Mouse (Mus musculus) heart, adult 2 months (tissue): ENCODE data around the gene Kansl1. TPM values are rescaled to one million over a fixed set of nuclear protein-coding genes. Genes with fewer than 3 reads are reported as not detected.

ENCODE experiments used
- DNase-seq, 2 experiments: peaks; one replicate each; pipeline ENCODE4 v3.0.0; 2021
- H3K27ac ChIP-seq: fragments of 200-600 bp; 2 replicates; pipeline ENCODE4 v1.8.1; 2022
- H3K27me3 ChIP-seq: fragments of 200-500 bp; 2 replicates; pipeline ENCODE4 v1.6.1; 2012; ENCODE audit warnings: mild to moderate bottlenecking, low read length, inconsistent platforms, mixed read lengths; ENCODE audit not compliant: control insufficient read depth, insufficient read depth
- H3K36me3 ChIP-seq: fragments of 200-500 bp; 2 replicates; pipeline ENCODE4 v1.6.1; 2012; ENCODE audit warnings: low read length, inconsistent platforms; ENCODE audit not compliant: control insufficient read depth, insufficient read depth
- H3K4me1 ChIP-seq: fragments of 200-500 bp; 2 replicates; pipeline ENCODE4 v1.6.1; 2011; ENCODE audit warnings: low read length; ENCODE audit not compliant: control insufficient read depth, insufficient read depth
- H3K4me3 ChIP-seq: fragments of 200-600 bp; 2 replicates; pipeline ENCODE4 v1.8.1; 2022
- H3K79me2 ChIP-seq: fragments of 200-500 bp; replicated peaks from 2 replicates; pipeline ENCODE4 v1.6.1; 2012; ENCODE audit warnings: mild to moderate bottlenecking, inconsistent platforms, low read length, moderate library complexity, mixed read lengths; ENCODE audit not compliant: control insufficient read depth, insufficient read depth
- H3K9ac ChIP-seq: fragments of 200-500 bp; 2 replicates; pipeline ENCODE4 v1.6.1; 2012; ENCODE audit warnings: low read depth, mild to moderate bottlenecking, control low read depth, inconsistent platforms, low read length, mixed read lengths
- CTCF ChIP-seq: fragments of 200-600 bp; IDR thresholded peaks from 2 replicates; pipeline ENCODE4 v1.8.1; 2022; ENCODE audit warnings: antibody characterized with exemption, mild to moderate bottlenecking, moderate library complexity
- EP300 ChIP-seq: fragments of 200-500 bp; IDR thresholded peaks from 2 replicates; pipeline ENCODE4 v1.6.1; 2011; ENCODE audit warnings: low read depth, low read length, control low read depth; ENCODE audit not compliant: insufficient read depth
- POLR2A ChIP-seq: fragments of 200-500 bp; IDR thresholded peaks from 2 replicates; pipeline ENCODE4 v1.6.1; 2011; ENCODE audit warnings: mild to moderate bottlenecking, low read depth, low read length, control low read depth; ENCODE audit not compliant: insufficient read depth
- WGBS: fragments of 180-500 bp; shearing (Covaris S2); methylation state at CpG from one replicate; pipeline ENCODE4 v1.1.7; 2018; 5-methylcytosine and 5-hydroxymethylcytosine counted together
- intact Hi-C: fragments of 180-260 bp; cut with DNase I; formaldehyde crosslinking; loops from one replicate; pipeline ENCODE4 v1.15.1; 2025
- polyA plus RNA-seq: library from polyadenylated mRNA; depleted of rRNA; stranded (reverse); fragments of >200 nt; gene quantifications from 2 replicates; pipeline ENCODE4 v1.2.3, GENCODE M21; 2012
- total RNA-seq, 2 experiments: library from RNA; stranded (reverse); gene quantifications; 2 replicates each; pipeline ENCODE4 v1.2.3; 2021

Gene Kansl1
- total and polyA plus RNA-seq, 3 experiments = 26.8 to 30.1 (median 27.1) TPM

GRCm38 (mm10) chr11:104295656-104296055, 173.0 kb downstream of the Kansl1 start:
- H3K36me3 ChIP-seq = no peaks in the 10 kb centered on the region
- H3K27me3 ChIP-seq = no peaks in the 10 kb centered on the region
- no peak overlapping the region for H3K4me3 ChIP-seq
- H3K4me1 ChIP-seq = no peaks in the 10 kb centered on the region
- TF ChIP-seq CTCF = no peak
- no peak for TF ChIP-seq POLR2A
- no peak for TF ChIP-seq EP300
- no peaks in the 10 kb centered on the region for H3K79me2 ChIP-seq
- intact Hi-C loops = no loop called here
- no peak for DNase-seq
- H3K9ac ChIP-seq = no peak overlapping the region
- WGBS = 34% methylated on average over 6 of the region's 6 CpGs
- H3K27ac ChIP-seq = no peak overlapping the region

- intact Hi-C loops = no loop called here
- H3K36me3 ChIP-seq = no peaks in the 10 kb centered on the region
- H3K9ac ChIP-seq = no peak overlapping the region
- H3K4me1 ChIP-seq = no peaks in the 10 kb centered on the region
- 63% methylated on average over 5 of the region's 5 CpGs for WGBS
- no peaks in the 10 kb centered on the region for H3K27me3 ChIP-seq
- no peak for TF ChIP-seq CTCF
- no peak for TF ChIP-seq POLR2A
- no peak for TF ChIP-seq EP300
- H3K4me3 ChIP-seq = no peak overlapping the region
- no peaks in the 10 kb centered on the region for H3K79me2 ChIP-seq
- no peak for DNase-seq
- no peak overlapping the region for H3K27ac ChIP-seq
Measured at GRCm38 (mm10) chr11:104295145-104295544, 173.5 kb downstream of the Kansl1 start.

GRCm38 (mm10) chr11:104293241-104293640, 175.4 kb downstream of the Kansl1 start:
- intact Hi-C loops = no loop called here

GRCm38 (mm10) chr11:104292443-104293220, 176.0 kb downstream of the Kansl1 start:
- H3K4me3 ChIP-seq = no peak overlapping the region
- H3K27ac ChIP-seq = no peak overlapping the region
- no peak overlapping the region for H3K9ac ChIP-seq
- H3K79me2 ChIP-seq = no peaks in the 10 kb centered on the region
- no peaks in the 10 kb centered on the region for H3K36me3 ChIP-seq
- TF ChIP-seq POLR2A (no peak), EP300 (no peak), CTCF (no peak)
- no peaks in the 10 kb centered on the region for H3K4me1 ChIP-seq
- intact Hi-C loops = no loop called here
- WGBS = 74% methylated on average over 7 of the region's 7 CpGs
- no peaks in the 10 kb centered on the region for H3K27me3 ChIP-seq
- no peak for DNase-seq

More at GRCm38 (mm10) chr11:104293241-104293640, 175.4 kb downstream of the Kansl1 start:
- H3K27me3 ChIP-seq = no peaks in the 10 kb centered on the region
- TF ChIP-seq CTCF = no peak
- no peak for TF ChIP-seq POLR2A
- H3K79me2 ChIP-seq = no peaks in the 10 kb centered on the region
- no peaks in the 10 kb centered on the region for H3K4me1 ChIP-seq
- no peak overlapping the region for H3K4me3 ChIP-seq
- WGBS = 37% methylated on average over 9 of the region's 9 CpGs
- no peak for DNase-seq
- no peak overlapping the region for H3K9ac ChIP-seq
- H3K36me3 ChIP-seq = no peaks in the 10 kb centered on the region
- no peak overlapping the region for H3K27ac ChIP-seq

GRCm38 (mm10) chr11:104289199-104290031, 179.2 kb downstream of the Kansl1 start:
- intact Hi-C loops = no loop called here
- H3K36me3 ChIP-seq = no peaks in the 10 kb centered on the region
- H3K4me3 ChIP-seq = no peak overlapping the region
- TF ChIP-seq POLR2A = no peak
- peak; percentile 74 for TF ChIP-seq CTCF
- no peak for TF ChIP-seq EP300
- H3K79me2 ChIP-seq = no peaks in the 10 kb centered on the region
- H3K4me1 ChIP-seq = no peaks in the 10 kb centered on the region
- 32% methylated on average over 13 of the region's 13 CpGs for WGBS
- no peak overlapping the region for H3K9ac ChIP-seq
- H3K27me3 ChIP-seq = no peaks in the 10 kb centered on the region
- DNase-seq = peak; percentile 41 to 65
- H3K27ac ChIP-seq = no peak overlapping the region

GRCm38 (mm10) chr11:104288835-104289198, 179.8 kb downstream of the Kansl1 start:
- Histone ChIP-seq H3K4me3 (no peak overlapping the region), H3K79me2 (no peaks in the 10 kb centered on the region), H3K4me1 (no peaks in the 10 kb centered on the region), H3K27ac (no peak overlapping the region), H3K9ac (no peak overlapping the region), H3K27me3 (no peaks in the 10 kb centered on the region), H3K36me3 (no peaks in the 10 kb centered on the region)
- TF ChIP-seq POLR2A (no peak), CTCF (no peak), EP300 (no peak)
- no peak for DNase-seq
- intact Hi-C loops = no loop called here
- 37% methylated on average over 6 of the region's 6 CpGs for WGBS
